Mouse (Mus musculus): ENCODE data around the gene Tti1. TPM values are rescaled to one million over a fixed set of nuclear protein-coding genes. Genes with fewer than 3 reads are reported as not detected.

Tti1 gene
- polyA plus RNA-seq (2014; fragmentation: Illumina TruSeq; extraction: RNeasy Lipid Tissue Mini Kit (QIAGEN cat#74804)): 16.5 TPM

DNA sequence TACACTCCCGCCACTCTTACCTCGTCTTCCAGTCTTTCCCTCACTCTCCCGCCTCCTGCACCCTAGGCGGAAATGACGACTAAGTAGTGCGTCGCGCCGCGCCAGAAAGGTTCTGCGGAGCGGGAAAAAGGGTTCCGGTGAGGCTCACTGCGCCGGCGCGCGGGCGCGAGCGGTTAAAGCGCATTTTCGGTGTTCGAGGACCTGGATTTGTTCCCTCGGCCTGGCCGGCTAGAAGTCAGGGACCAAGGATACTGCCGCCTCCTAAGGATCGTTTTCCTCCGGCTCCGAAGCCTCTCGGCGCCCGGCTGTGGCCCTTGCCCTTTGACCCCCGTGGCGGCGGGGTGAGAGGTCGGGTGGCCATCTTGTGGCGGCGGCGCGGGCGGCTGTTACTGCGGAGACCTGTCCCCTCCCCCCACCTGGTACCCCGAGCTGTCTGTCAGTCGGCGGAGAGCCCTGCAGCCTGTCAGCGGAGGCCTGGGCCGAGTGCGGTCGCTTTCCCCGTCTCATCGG lies at the start of gene Tti1, which contains the start of gene Rprd1b:
Tti1 (minus strand) TSS at position 80 of the 510 bp plus-strand sequence.
Rprd1b (plus strand) TSS at position 144 of the 510 bp plus-strand sequence.

Other genes with a start within 250 kb of the Tti1 start
- gene Vstm2l, start 113.8 kb downstream of the Tti1 start, polyA plus RNA-seq (2014; fragmentation: Illumina TruSeq; extraction: RNeasy Lipid Tissue Mini Kit (QIAGEN cat#74804)): not detected
- 14.7 TPM for gene Rprd1b, start 64 bp upstream of the Tti1 start, polyA plus RNA-seq (2014; fragmentation: Illumina TruSeq; extraction: RNeasy Lipid Tissue Mini Kit (QIAGEN cat#74804))
- 3.3 TPM for gene Tgm2, start 118.0 kb upstream of the Tti1 start, polyA plus RNA-seq (2014; fragmentation: Illumina TruSeq; extraction: RNeasy Lipid Tissue Mini Kit (QIAGEN cat#74804))
- 0.26 TPM for gene D630003M21Rik, start 200.8 kb upstream of the Tti1 start, polyA plus RNA-seq (2014; fragmentation: Illumina TruSeq; extraction: RNeasy Lipid Tissue Mini Kit (QIAGEN cat#74804))
- gene Bpi, start 229.7 kb upstream of the Tti1 start, polyA plus RNA-seq (2014; fragmentation: Illumina TruSeq; extraction: RNeasy Lipid Tissue Mini Kit (QIAGEN cat#74804)): not detected